Mouse (Mus musculus) cerebellum, adult 11-12 months (tissue): ENCODE data around the gene Mrm1.

Experiments
- DNase-seq: peaks from one replicate; pipeline ENCODE4 v3.0.0; 2022

Gene Mrm1

DNA sequence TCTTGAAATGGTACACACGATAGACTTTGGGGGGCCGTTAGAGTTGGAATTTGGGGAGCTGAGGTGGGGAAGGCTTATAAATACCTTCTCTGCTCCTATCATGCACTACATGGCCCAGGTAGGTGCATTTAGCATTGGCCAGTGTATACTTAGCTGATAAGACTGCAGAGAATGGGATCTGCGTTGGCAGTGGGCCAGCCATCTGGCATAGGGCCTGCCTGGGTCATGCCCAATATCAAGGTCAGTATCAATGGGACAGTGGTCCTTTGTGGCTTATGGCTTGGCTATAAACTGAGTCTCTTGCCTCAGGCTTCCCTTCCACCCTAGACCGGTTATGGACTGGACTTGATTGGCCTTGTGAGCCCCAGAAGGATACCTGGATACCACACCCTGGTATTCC, 14.9 kb downstream of the Mrm1 start:
- DNase-seq: no peak

GRCm38 (mm10) chr11:84797627-84798353, 21.5 kb downstream of the Mrm1 start:
- DNase-seq: peak; percentile 47

DNA sequence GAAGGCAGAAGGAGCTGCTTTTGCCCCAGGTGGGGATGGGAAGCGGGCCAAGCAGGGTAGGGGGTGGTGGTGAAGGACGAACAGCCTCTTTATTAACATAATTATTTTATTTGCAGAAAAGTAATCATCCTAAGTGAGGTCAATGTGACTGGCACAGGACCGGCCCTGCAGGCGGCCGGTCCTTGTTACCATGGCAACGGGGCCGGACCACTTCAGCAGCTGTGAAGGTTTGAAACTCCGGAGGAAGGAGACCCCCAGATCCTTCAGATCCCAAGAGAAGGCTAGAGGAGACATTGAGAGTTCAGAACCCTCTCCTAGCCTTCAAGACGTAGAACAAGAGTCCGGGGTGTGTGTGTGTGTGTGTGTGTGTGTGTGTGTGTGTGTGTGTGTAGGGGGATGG, 22.3 kb downstream of the Mrm1 start:
- no peak for DNase-seq

DNA sequence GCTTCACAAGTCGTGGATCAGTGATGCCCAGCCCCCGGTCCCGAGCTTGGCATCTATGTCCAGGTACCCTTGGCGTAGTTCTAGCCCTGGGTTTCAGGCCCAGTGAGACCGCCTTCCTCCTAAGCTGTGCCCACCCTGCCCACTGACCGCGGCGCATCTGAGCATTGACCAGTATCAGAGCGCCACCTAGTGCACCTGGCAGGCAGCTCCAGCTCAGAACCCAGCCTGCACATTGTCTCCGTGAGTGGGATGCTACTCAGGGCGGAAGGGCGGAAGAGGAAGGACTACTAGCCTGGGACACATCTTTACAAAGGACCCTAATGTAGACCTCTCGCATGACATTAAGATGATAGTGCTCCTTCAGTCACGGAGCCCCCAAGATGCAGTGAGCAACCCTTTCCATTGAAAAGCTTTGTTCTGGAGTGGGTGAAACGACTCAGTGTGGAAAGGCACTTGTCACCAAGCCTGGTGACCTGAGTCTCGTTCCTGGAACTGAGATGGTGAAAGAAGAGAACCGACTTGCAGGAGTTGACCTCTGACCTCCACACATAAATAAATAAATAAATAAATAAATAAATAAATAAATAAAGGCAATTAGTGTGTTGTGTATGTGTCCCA, 24.7 kb downstream of the Mrm1 start:
- DNase-seq: peak; percentile 72

- DNase-seq: no peak
Measured at GRCm38 (mm10) chr11:84793545-84793944, 25.8 kb downstream of the Mrm1 start.

GRCm38 (mm10) chr11:84790383-84790782, 28.9 kb downstream of the Mrm1 start:
- DNase-seq: no peak

DNA sequence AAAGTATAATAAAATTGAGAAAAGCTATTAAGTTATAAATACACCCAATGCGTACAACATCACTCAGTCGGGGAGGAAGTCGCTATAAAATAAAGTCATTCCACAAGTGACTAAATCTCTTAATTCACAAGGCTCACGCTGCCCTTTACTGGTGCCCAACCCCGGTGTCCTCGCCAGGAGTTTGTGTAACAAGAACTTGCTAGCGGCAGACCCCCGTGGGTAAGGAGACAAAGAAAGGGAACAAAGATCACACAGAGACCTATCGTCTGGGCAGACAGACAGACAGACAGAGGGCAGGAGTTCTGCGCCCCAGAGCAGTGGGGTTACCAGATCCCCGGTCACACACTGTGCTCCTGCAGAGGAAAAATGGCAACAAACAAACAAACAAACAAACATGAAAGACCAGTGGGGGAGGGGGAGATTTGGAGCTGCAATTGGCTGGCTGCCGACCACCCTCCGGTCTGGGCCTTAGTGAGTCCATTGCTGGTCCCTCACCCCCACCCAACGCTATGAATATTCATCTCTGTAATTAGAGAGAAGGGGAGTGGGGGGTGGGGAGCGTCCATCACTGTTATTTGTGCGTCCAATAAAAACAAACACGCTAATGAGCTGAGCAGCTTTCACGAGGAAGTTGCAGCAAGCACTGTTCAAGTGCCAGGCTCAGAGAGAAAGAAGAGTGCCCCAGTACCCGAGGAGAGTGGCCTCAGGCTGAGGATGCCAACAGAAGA, 39.0 kb downstream of the Mrm1 start:
- no peak for DNase-seq

DNA sequence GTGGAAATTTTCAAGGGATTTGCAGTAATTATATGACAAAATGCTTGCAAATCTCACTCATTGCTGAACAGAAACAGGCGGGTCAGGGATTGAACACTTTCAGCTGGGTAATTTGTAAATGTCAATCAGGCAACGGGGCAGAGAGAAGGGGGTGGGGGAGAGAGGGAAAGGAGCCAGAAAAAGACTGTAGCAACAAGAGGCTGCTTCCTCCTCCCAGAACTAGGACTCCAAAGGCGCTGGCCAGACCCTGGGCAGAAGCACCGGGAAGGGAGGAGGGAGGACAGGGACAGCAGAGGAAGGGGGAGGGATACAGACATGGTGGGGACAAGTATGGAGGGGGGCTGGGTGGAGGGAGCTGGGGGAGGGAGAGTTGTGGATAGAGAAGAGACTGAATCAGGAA, 43.8 kb downstream of the Mrm1 start:
- no peak for DNase-seq

- no peak for DNase-seq
Measured at GRCm38 (mm10) chr11:84774870-84775514, 44.3 kb downstream of the Mrm1 start.

GRCm38 (mm10) chr11:84767898-84768297, 51.4 kb downstream of the Mrm1 start:
- DNase-seq: no peak

GRCm38 (mm10) chr11:84765125-84765524, 54.2 kb downstream of the Mrm1 start:
- no peak for DNase-seq

DNA sequence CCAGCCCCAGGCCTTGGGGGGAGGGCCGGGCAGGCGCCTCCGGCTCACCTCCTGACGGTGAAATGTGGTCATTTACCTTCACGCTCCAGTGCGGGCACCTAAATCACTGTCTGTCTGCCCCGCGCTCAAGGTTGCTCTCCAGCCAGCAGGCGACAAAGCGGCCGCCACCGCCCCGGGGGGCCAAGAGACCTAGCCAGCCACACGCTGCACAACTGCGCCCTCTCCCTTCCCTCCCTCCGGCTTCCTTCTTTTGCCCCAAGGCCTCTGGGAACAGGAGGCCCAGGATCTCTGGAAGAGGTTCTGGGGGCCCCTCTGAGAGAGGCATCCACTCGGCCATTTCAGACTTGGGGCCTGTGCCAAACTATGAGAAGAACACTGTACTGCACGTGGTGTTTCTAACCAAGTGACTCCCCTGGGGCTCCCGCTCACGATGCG, 54.8 kb downstream of the Mrm1 start:
- DNase-seq: peak; percentile 47

- no peak for DNase-seq
Measured at GRCm38 (mm10) chr11:84764116-84764515, 55.2 kb downstream of the Mrm1 start.
